Comparison of ENCODE assay signal across 17 mouse cellular contexts in genomic region chr3:121871795-121872194, GRCm38 (mm10).
"Had no signal": no experiment of that assay in that cellular context is flagged by ENCODE, and none has a peak within 500 bp of the region (broad histone marks: within the 10 kb centered on the region; RNA-seq: fewer than 3 reads in every experiment).

No protein-coding gene starts in this region.

- H3K9ac ChIP-seq: lung, embryonic 15.5 days; midbrain, embryonic 13.5 days; midbrain, embryonic 15.5 days; neural tube, embryonic 12.5 days; stomach, embryonic 15.5 days had no signal

- H3K4me3 ChIP-seq: lung, embryonic 15.5 days; megakaryocyte, embryonic 14.5 days; midbrain, embryonic 13.5 days; midbrain, embryonic 15.5 days; neural tube, embryonic 12.5 days; stomach, embryonic 15.5 days had no signal

- ATAC-seq: lung, postnatal 0 days; midbrain, embryonic 13.5 days; midbrain, embryonic 15.5 days had no signal

- H3K27me3 ChIP-seq: lung, embryonic 15.5 days; midbrain, embryonic 13.5 days; midbrain, embryonic 15.5 days; neural tube, embryonic 12.5 days; stomach, embryonic 15.5 days had no signal

- H3K27ac ChIP-seq: lung, embryonic 15.5 days; macrophage; midbrain, embryonic 13.5 days; midbrain, embryonic 15.5 days; neural tube, embryonic 12.5 days; stomach, embryonic 15.5 days; stomach, postnatal 0 days had no signal

- H3K36me3 ChIP-seq: lung, embryonic 15.5 days; midbrain, embryonic 13.5 days; midbrain, embryonic 15.5 days; neural tube, embryonic 12.5 days; stomach, embryonic 15.5 days had no signal

- H3K4me1 ChIP-seq: lung, embryonic 15.5 days; midbrain, embryonic 13.5 days; midbrain, embryonic 15.5 days; neural tube, embryonic 12.5 days had no signal

- H3K9me3 ChIP-seq: lung, embryonic 15.5 days; midbrain, embryonic 13.5 days; midbrain, embryonic 15.5 days; neural tube, embryonic 12.5 days; stomach, embryonic 15.5 days had no signal

- H3K4me2 ChIP-seq: lung, embryonic 15.5 days; midbrain, embryonic 11.5 days; midbrain, embryonic 13.5 days; midbrain, embryonic 15.5 days; neural tube, embryonic 12.5 days; stomach, embryonic 15.5 days had no signal

- DNase-seq: lung, adult 2 months; lung, postnatal 14 days; lung, postnatal 36 days; right cerebral cortex, postnatal 14 days; thymus, adult 2 months; thymus, postnatal 14 days; thymus, postnatal 36 days had no signal
